Mouse (Mus musculus): ENCODE results near the gene Jazf1. TPM values are rescaled to one million over a fixed set of nuclear protein-coding genes. Genes with fewer than 3 reads are reported as not detected.
A peak's percentile ranks its signal among the peaks of the same experiment; 100 is the strongest.

Gene Jazf1
- polyA plus RNA-seq, 1 experiment from 2014 or later = 56.4 TPM

DNA sequence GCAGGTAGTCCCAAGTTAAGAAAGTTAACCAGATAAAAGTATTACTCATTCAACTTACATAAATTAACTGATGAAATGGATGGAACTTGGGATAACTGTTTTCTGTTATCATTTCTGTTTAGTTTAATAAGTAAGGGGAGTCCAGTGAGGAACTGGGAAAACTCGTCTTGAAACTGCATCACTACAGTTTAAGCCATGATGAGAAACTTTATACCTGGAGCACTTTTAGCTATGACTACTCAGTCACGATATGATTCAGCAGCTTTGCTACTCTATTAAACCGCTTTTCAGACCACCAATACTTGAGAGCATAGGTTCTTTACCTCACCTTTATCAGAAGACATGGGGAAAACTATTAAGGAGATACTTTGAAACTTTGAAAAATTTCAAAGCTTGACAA lies 1.5 kb downstream of the Jazf1 start:
- Histone ChIP-seq H3K4me3 (ENCODE audit: low read length) (peak overlapping the region; percentile 92), H3K36me3 (ENCODE audit: control insufficient read depth, insufficient read depth, low read length) (no peaks in the 10 kb centered on the region), H3K27me3 (replicated peaks; ENCODE audit: control insufficient read depth, insufficient read depth, low read length) (no peaks in the 10 kb centered on the region), H3K9ac (ENCODE audit: low read depth, low read length) (no peak overlapping the region; the same call in 1 of the 2 replicates), H3K9me3 (ENCODE audit: control insufficient read depth, low read length) (no peaks in the 10 kb centered on the region), H3K27ac (ENCODE audit: low read depth, low read length) (no peak overlapping the region), H3K4me1 (ENCODE audit: control insufficient read depth, insufficient read depth, low read depth, low read length) (peaks cover 12% of the 10 kb centered on the region), H3K4me2 (ENCODE audit: low read length) (peak overlapping the region; percentile 75)
- 61% methylated on average over 3 of the region's 3 CpGs for whole genome bisulfite sequencing
- ATAC-seq = no peak

DNA sequence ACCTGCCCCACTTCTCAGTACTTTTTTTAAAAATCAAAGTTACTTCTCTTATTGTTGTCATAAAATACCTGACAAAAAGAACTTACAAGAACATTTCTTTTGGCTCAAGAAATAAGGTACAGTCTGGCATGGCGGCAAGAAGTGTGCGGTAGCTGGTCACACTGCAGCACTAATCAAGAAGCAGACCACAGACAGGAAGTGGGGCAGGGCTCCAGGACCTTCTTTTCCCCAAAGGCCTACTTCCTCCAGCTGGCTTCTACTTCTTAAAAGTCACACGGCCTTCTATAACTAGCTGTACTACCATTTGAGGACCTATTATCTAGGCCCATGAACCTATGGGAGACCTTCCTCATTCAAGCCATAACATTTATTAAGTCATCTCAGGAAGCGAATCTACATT lies 4.4 kb downstream of the Jazf1 start:
- Histone ChIP-seq H3K4me2 (ENCODE audit: low read length) (no peak overlapping the region), H3K9ac (ENCODE audit: low read depth, low read length) (no peak overlapping the region), H3K4me3 (ENCODE audit: low read length) (no peak overlapping the region), H3K4me1 (ENCODE audit: control insufficient read depth, insufficient read depth, low read depth, low read length) (peaks cover 5% of the 10 kb centered on the region), H3K9me3 (ENCODE audit: control insufficient read depth, low read length) (no peaks in the 10 kb centered on the region), H3K27ac (ENCODE audit: low read depth, low read length) (no peak overlapping the region), H3K36me3 (ENCODE audit: control insufficient read depth, insufficient read depth, low read length) (no peaks in the 10 kb centered on the region), H3K27me3 (replicated peaks; ENCODE audit: control insufficient read depth, insufficient read depth, low read length) (no peaks in the 10 kb centered on the region)
- WGBS = 90% methylated on average over 4 of the region's 4 CpGs
- ATAC-seq = no peak

- WGBS = 75% methylated on average over 2 of the region's 2 CpGs
- no peaks in the 10 kb centered on the region for H3K36me3 ChIP-seq (ENCODE audit: control insufficient read depth, insufficient read depth, low read length)
- H3K27ac ChIP-seq (ENCODE audit: low read depth, low read length) = no peak overlapping the region
- no peaks in the 10 kb centered on the region for H3K4me1 ChIP-seq (ENCODE audit: control insufficient read depth, insufficient read depth, low read depth, low read length)
- H3K4me2 ChIP-seq (ENCODE audit: low read length) = no peak overlapping the region
- no peak overlapping the region for H3K4me3 ChIP-seq (ENCODE audit: low read length)
- no peaks in the 10 kb centered on the region for H3K27me3 ChIP-seq (replicated peaks; ENCODE audit: control insufficient read depth, insufficient read depth, low read length)
- no peak overlapping the region for H3K9ac ChIP-seq (ENCODE audit: low read depth, low read length)
- ATAC-seq = no peak
- no peaks in the 10 kb centered on the region for H3K9me3 ChIP-seq (ENCODE audit: control insufficient read depth, low read length)
Observed at GRCm38 (mm10) chr6:53054909-53055308, 13.5 kb downstream of the Jazf1 start.

GRCm38 (mm10) chr6:53045501-53045900 lies 22.9 kb downstream of the Jazf1 start:
- no peak overlapping the region for H3K9ac ChIP-seq (ENCODE audit: low read depth, low read length)
- no peak for ATAC-seq
- H3K27me3 ChIP-seq (replicated peaks; ENCODE audit: control insufficient read depth, insufficient read depth, low read length) = no peaks in the 10 kb centered on the region
- H3K4me2 ChIP-seq (ENCODE audit: low read length) = no peak overlapping the region
- no peaks in the 10 kb centered on the region for H3K36me3 ChIP-seq (ENCODE audit: control insufficient read depth, insufficient read depth, low read length)
- no peaks in the 10 kb centered on the region for H3K4me1 ChIP-seq (ENCODE audit: control insufficient read depth, insufficient read depth, low read depth, low read length)
- no peaks in the 10 kb centered on the region for H3K9me3 ChIP-seq (ENCODE audit: control insufficient read depth, low read length)
- no peak overlapping the region for H3K4me3 ChIP-seq (ENCODE audit: low read length)
- 95% methylated on average over 2 of the region's 2 CpGs for WGBS
- no peak overlapping the region for H3K27ac ChIP-seq (ENCODE audit: low read depth, low read length)

GRCm38 (mm10) chr6:53038176-53038575 lies 30.3 kb downstream of the Jazf1 start:
- Histone ChIP-seq H3K36me3 (ENCODE audit: control insufficient read depth, insufficient read depth, low read length) (no peaks in the 10 kb centered on the region), H3K9me3 (ENCODE audit: control insufficient read depth, low read length) (no peaks in the 10 kb centered on the region), H3K4me2 (ENCODE audit: low read length) (no peak overlapping the region), H3K4me3 (ENCODE audit: low read length) (no peak overlapping the region), H3K4me1 (ENCODE audit: control insufficient read depth, insufficient read depth, low read depth, low read length) (no peaks in the 10 kb centered on the region), H3K27ac (ENCODE audit: low read depth, low read length) (no peak overlapping the region), H3K9ac (ENCODE audit: low read depth, low read length) (no peak overlapping the region), H3K27me3 (replicated peaks; ENCODE audit: control insufficient read depth, insufficient read depth, low read length) (no peaks in the 10 kb centered on the region)
- ATAC-seq = no peak
- WGBS = 76% methylated on average over 3 of the region's 3 CpGs

DNA sequence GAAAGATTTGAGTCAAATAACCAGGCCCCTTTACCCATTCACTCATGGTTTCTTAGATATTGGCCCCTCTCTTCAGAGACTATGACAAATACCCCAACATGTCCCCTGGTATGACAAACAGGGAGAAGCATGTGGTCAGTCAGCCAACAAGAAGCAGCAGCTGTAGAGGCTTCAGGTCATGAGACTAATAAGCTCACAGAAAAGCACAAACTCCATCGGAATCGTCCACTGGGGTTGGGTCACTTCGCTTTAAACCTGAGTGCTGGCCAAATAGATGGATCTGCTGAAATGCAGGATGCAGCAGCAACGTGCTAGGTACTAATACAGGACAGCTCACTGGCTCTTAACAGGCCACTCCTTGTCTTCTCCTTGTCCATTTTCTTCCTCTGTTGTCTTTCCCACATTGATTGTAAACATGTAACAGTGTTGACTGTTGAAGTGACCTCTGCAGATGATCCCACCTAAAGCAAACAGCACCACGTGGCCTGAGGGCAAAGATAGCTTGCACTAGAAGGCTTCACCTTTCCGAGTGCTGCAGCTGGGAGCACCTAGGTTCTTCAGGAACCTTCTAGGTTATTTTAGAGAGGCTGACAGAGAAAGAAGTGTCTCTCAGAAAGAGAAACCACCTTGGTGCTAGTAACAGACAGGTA lies 33.9 kb downstream of the Jazf1 start:
- H3K9ac ChIP-seq (ENCODE audit: low read depth, low read length) = no peak overlapping the region
- no peaks in the 10 kb centered on the region for H3K36me3 ChIP-seq (ENCODE audit: control insufficient read depth, insufficient read depth, low read length)
- H3K4me1 ChIP-seq (ENCODE audit: control insufficient read depth, insufficient read depth, low read depth, low read length) = no peaks in the 10 kb centered on the region
- H3K27ac ChIP-seq (ENCODE audit: low read depth, low read length) = no peak overlapping the region
- H3K9me3 ChIP-seq (ENCODE audit: control insufficient read depth, low read length) = no peaks in the 10 kb centered on the region
- no peak for ATAC-seq
- WGBS = 89% methylated on average over 6 of the region's 6 CpGs
- no peaks in the 10 kb centered on the region for H3K27me3 ChIP-seq (replicated peaks; ENCODE audit: control insufficient read depth, insufficient read depth, low read length)
- H3K4me3 ChIP-seq (ENCODE audit: low read length) = no peak overlapping the region
- H3K4me2 ChIP-seq (ENCODE audit: low read length) = no peak overlapping the region

GRCm38 (mm10) chr6:53032730-53033484 lies 35.5 kb downstream of the Jazf1 start:
- Histone ChIP-seq H3K27ac (ENCODE audit: low read depth, low read length) (no peak overlapping the region), H3K27me3 (replicated peaks; ENCODE audit: control insufficient read depth, insufficient read depth, low read length) (no peaks in the 10 kb centered on the region), H3K4me1 (ENCODE audit: control insufficient read depth, insufficient read depth, low read depth, low read length) (no peaks in the 10 kb centered on the region), H3K4me3 (ENCODE audit: low read length) (no peak overlapping the region), H3K9me3 (ENCODE audit: control insufficient read depth, low read length) (no peaks in the 10 kb centered on the region), H3K9ac (ENCODE audit: low read depth, low read length) (no peak overlapping the region), H3K4me2 (ENCODE audit: low read length) (no peak overlapping the region), H3K36me3 (ENCODE audit: control insufficient read depth, insufficient read depth, low read length) (no peaks in the 10 kb centered on the region)
- ATAC-seq = no peak
- WGBS = 70% methylated on average over 4 of the region's 4 CpGs

DNA sequence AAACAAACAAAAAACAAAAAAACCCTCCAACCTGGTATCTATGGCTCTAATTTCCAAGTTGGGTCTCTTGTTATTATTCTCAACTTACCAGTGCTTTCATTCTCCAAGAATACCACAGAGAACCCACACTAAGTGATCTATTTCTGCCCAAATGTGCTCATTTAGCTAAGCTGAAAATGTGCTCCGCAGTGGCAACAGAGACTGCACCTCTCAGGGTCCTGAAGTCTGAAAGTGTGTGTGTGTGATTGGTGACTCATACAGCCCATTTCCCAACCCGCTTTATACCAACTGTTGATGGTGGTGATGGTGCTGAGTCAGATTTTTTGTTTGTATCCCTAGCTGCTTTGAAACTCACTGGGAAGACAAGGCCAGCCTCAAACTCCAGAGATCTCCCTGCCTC lies 46.4 kb downstream of the Jazf1 start:
- Histone ChIP-seq H3K4me1 (ENCODE audit: control insufficient read depth, insufficient read depth, low read depth, low read length) (no peaks in the 10 kb centered on the region), H3K36me3 (ENCODE audit: control insufficient read depth, insufficient read depth, low read length) (no peaks in the 10 kb centered on the region), H3K27ac (ENCODE audit: low read depth, low read length) (no peak overlapping the region), H3K9me3 (ENCODE audit: control insufficient read depth, low read length) (no peaks in the 10 kb centered on the region), H3K4me2 (ENCODE audit: low read length) (no peak overlapping the region), H3K9ac (ENCODE audit: low read depth, low read length) (no peak overlapping the region), H3K4me3 (ENCODE audit: low read length) (no peak overlapping the region), H3K27me3 (replicated peaks; ENCODE audit: control insufficient read depth, insufficient read depth, low read length) (no peaks in the 10 kb centered on the region)
- 96% methylated on average over 2 of the region's 2 CpGs for WGBS
- no peak for ATAC-seq

DNA sequence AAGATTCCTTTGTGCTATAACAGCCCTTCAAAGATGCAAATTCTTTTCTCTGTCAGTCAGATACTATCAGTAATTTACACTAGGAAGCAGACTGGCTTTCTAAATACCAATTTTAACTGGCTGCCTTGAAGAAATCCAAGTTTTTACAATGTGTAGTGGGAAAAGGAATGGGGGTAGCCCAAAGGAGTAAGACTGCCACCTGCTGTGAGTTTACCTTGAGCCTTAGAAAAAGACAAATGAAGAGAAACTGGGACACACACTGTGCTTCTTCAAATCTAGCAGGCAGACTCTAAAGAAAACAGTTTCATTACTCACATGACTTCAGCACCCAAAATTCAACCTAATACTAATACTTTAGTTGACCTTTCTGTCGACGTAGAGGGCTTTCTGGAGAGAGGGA lies 47.4 kb downstream of the Jazf1 start:
- Histone ChIP-seq H3K9ac (ENCODE audit: low read depth, low read length) (no peak overlapping the region), H3K36me3 (ENCODE audit: control insufficient read depth, insufficient read depth, low read length) (no peaks in the 10 kb centered on the region), H3K27ac (ENCODE audit: low read depth, low read length) (no peak overlapping the region), H3K27me3 (replicated peaks; ENCODE audit: control insufficient read depth, insufficient read depth, low read length) (no peaks in the 10 kb centered on the region), H3K4me1 (ENCODE audit: control insufficient read depth, insufficient read depth, low read depth, low read length) (no peaks in the 10 kb centered on the region), H3K4me3 (ENCODE audit: low read length) (no peak overlapping the region), H3K4me2 (ENCODE audit: low read length) (no peak overlapping the region), H3K9me3 (ENCODE audit: control insufficient read depth, low read length) (no peaks in the 10 kb centered on the region)
- 54% methylated on average over 2 of the region's 2 CpGs for WGBS
- no peak for ATAC-seq

Data from hindbrain, embryonic 16.5 days (tissue).